Mouse (Mus musculus) midbrain, embryonic 16.5 days (tissue): ENCODE data around the gene Mon2. TPM values are rescaled to one million over a fixed set of nuclear protein-coding genes. Genes with fewer than 3 reads are reported as not detected.

ENCODE experiments used
- ATAC-seq: fragments of 200-750 bp; cut with Nextera tagmentation; 2 replicates; pipeline ENCODE4 v1.8.0; 2017; ENCODE audit warnings: moderate TSS enrichment
- H3K27ac ChIP-seq: fragments of 300-500 bp; sonication (generic); 2 replicates; pipeline ENCODE4 v1.5.1; 2014; ENCODE audit warnings: mild to moderate bottlenecking, low read length, mixed read lengths
- H3K27me3 ChIP-seq: fragments of 300-500 bp; sonication (generic); 2 replicates; pipeline ENCODE4 v1.6.1; 2014; ENCODE audit warnings: low read depth, low read length, mixed read lengths; ENCODE audit not compliant: control insufficient read depth, insufficient read depth
- H3K36me3 ChIP-seq: fragments of 300-500 bp; sonication (generic); 2 replicates; pipeline ENCODE4 v1.6.1; 2014; ENCODE audit warnings: mild to moderate bottlenecking, low read length, moderate library complexity, mixed read lengths; ENCODE audit not compliant: control insufficient read depth, insufficient read depth
- H3K4me1 ChIP-seq: fragments of 300-500 bp; sonication (generic); 2 replicates; pipeline ENCODE4 v1.6.1; 2014; ENCODE audit warnings: mild to moderate bottlenecking, low read length, mixed read lengths; ENCODE audit not compliant: control insufficient read depth, insufficient read depth
- H3K4me2 ChIP-seq: fragments of 300-500 bp; sonication (generic); 2 replicates; pipeline ENCODE4 v1.6.1; 2014; ENCODE audit warnings: mild to moderate bottlenecking, low read length, mixed read lengths
- H3K4me3 ChIP-seq: fragments of 300-500 bp; sonication (generic); 2 replicates; pipeline ENCODE4 v1.5.1; 2014; ENCODE audit warnings: low read depth, mild to moderate bottlenecking, low read length, moderate library complexity, mixed read lengths
- H3K9ac ChIP-seq: fragments of 300-500 bp; sonication (generic); 2 replicates; pipeline ENCODE4 v1.6.1; 2014; ENCODE audit warnings: low read depth, low read length, mixed read lengths
- H3K9me3 ChIP-seq: fragments of 300-500 bp; sonication (generic); replicated peaks from 2 replicates; pipeline ENCODE4 v1.6.1; 2014; ENCODE audit warnings: mild to moderate bottlenecking, low read length, mixed read lengths; ENCODE audit not compliant: control insufficient read depth, poor library complexity, severe bottlenecking
- WGBS: fragments of 180-500 bp; shearing (Covaris S2); extraction: QIAGEN DNeasy Blood & Tissue Kit; methylation state at CpG from one replicate; pipeline ENCODE4 v1.1.7; 2014; 5-methylcytosine and 5-hydroxymethylcytosine counted together
- polyA plus RNA-seq: library from polyadenylated mRNA; unstranded; fragments of >200 nt; fragmentation: Nextera tagmentation; extraction: Ambion mirVana; gene quantifications from 2 replicates; pipeline ENCODE4 v1.2.1, GENCODE M21; 2015

The Mon2 gene
- polyA plus RNA-seq, 1 experiment from 2014 or later: 23.2 TPM

DNA sequence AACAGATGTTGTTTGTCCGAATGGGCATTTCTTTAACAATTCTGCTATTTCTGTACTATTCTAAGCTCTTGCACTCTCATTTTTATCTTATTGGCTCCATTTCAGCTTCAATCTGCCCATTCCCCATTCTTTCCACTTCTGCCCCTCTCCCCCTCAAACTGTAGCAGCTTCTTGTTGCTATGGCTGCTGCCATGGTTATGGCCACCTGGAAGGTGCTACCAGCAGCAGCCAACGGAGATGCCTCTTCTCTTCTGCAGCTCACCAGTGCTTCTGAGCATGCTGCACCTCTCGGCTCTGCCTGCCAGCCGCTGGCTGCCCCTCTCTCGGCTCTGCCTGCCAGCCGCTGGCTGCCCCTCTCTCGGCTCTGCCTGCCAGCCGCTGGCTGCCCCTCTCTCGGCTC is 8.0 kb upstream of the Mon2 start:
- WGBS: 58% methylated on average over 9 of the region's 9 CpGs
- Histone ChIP-seq H3K9ac (no peak overlapping the region), H3K4me2 (no peak overlapping the region), H3K27ac (no peak overlapping the region), H3K9me3 (no peaks in the 10 kb centered on the region), H3K4me3 (no peak overlapping the region), H3K27me3 (no peaks in the 10 kb centered on the region), H3K36me3 (no peaks in the 10 kb centered on the region), H3K4me1 (no peaks in the 10 kb centered on the region)
- ATAC-seq: no peak

DNA sequence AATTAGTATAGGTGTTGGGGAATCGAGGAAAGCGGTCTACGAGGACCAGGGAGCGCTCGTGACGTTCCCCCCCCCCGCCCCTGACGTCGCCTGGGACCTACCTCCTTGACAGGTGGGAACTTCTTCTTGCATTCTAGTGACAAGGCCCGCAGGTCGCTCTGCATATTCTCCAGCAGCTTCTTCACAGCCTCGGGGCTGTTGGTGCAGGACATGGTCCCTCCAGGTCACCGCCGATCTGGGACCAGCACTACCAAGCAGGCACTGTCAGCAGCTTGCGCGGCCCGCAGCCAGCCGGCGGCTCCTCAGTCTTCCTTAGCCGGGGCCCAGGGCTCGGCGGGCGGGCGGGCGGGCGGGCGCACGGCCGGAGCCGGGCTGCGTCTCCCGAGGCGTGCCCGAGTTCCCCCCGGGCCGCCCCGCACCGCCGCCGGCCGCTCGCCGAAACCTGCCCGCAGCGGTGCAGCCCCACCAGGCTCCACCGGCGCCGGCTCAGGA is 508 bp downstream of the Mon2 start:
- Histone ChIP-seq H3K36me3 (no peaks in the 10 kb centered on the region), H3K4me1 (peaks cover 13% of the 10 kb centered on the region), H3K9me3 (no peaks in the 10 kb centered on the region), H3K27me3 (no peaks in the 10 kb centered on the region), H3K4me2 (peak overlapping the region; percentile 86), H3K9ac (peak overlapping the region; percentile 94), H3K27ac (peak overlapping the region; percentile 84), H3K4me3 (peak overlapping the region; percentile 92)
- peak; percentile 74 for ATAC-seq
- WGBS: under 1% methylated on average over 48 of the region's 48 CpGs

DNA sequence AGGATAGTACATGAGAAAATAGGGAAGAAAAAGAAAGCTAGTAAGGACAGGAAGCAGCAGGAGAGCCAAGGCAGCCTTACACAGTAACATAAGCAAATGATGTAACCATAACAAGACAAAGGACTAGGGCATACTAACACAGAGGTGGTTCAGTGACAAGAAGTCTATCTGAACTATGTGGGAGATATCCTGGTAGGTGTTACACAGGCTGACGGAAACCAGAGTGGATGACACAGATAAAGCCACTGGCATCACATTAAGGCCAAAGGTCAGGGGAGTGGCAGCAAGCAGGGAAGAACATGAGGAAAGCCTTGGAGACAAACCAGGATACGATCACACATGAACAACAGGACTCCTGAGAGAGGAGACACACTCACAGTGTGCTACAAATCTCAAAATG is 4.3 kb downstream of the Mon2 start:
- ATAC-seq: no peak
- H3K36me3 ChIP-seq: no peaks in the 10 kb centered on the region
- peaks cover 10% of the 10 kb centered on the region for H3K4me1 ChIP-seq
- no peak overlapping the region for H3K27ac ChIP-seq
- 91% methylated on average over 2 of the region's 2 CpGs for whole genome bisulfite sequencing
- H3K9ac ChIP-seq: no peak overlapping the region
- H3K27me3 ChIP-seq: no peaks in the 10 kb centered on the region
- H3K4me3 ChIP-seq: no peak overlapping the region
- no peak overlapping the region for H3K4me2 ChIP-seq
- H3K9me3 ChIP-seq: no peaks in the 10 kb centered on the region

DNA sequence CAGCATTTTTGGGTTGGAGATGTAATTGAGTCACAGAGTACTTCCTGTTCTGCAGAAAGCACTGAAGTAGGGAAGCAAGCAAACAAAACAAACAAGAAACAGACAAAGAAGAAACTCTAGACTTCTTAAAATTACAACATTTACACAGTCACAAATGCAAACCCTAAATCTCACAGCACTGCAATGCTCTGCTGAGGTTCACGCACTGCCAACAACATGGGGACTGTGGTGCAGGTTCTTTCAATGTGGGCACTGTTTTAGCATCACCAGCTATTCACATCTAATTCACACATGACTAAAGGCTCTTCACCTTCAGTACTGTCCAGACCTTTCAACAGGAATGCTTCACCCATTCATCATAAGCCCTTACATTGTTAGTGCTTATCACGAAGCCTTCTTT is 13.3 kb downstream of the Mon2 start:
- H3K36me3 ChIP-seq: 0 out of 2 replicates have a peak, but pooled peaks cover under 1% of the 10 kb centered on the region
- no peak overlapping the region for H3K27ac ChIP-seq
- no peak overlapping the region for H3K4me2 ChIP-seq
- H3K4me1 ChIP-seq: no peaks in the 10 kb centered on the region
- ATAC-seq: no peak
- H3K9me3 ChIP-seq: no peaks in the 10 kb centered on the region
- no peak overlapping the region for H3K4me3 ChIP-seq
- H3K27me3 ChIP-seq: no peaks in the 10 kb centered on the region
- 95% methylated on average over 2 of the region's 2 CpGs for WGBS
- no peak overlapping the region for H3K9ac ChIP-seq

DNA sequence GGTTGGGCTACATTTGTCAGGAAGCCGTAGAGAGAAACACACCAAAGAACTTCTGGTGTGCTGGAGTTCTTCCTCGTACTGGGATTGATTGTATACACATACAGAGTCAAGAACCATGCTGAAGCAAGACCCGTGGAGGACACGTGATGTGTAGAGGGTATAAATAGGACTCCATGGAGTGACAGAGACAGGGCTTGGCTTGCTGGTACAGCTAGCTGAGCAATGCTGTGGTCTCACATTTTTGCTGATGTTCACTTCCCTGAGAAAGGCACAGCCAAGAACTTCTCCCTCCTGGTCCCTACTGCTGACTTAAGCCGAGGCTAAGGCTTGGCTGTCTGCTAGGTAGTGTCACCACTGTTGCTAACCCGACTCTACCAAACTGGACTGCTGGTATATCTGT is 15.5 kb downstream of the Mon2 start:
- Histone ChIP-seq H3K4me3 (no peak overlapping the region), H3K4me2 (no peak overlapping the region), H3K27ac (no peak overlapping the region), H3K27me3 (no peaks in the 10 kb centered on the region), H3K4me1 (no peaks in the 10 kb centered on the region), H3K9me3 (no peaks in the 10 kb centered on the region), H3K9ac (no peak overlapping the region), H3K36me3 (0 out of 2 replicates have a peak, but pooled peaks cover 2% of the 10 kb centered on the region)
- ATAC-seq: no peak
- WGBS: 92% methylated on average over 6 of the region's 6 CpGs

DNA sequence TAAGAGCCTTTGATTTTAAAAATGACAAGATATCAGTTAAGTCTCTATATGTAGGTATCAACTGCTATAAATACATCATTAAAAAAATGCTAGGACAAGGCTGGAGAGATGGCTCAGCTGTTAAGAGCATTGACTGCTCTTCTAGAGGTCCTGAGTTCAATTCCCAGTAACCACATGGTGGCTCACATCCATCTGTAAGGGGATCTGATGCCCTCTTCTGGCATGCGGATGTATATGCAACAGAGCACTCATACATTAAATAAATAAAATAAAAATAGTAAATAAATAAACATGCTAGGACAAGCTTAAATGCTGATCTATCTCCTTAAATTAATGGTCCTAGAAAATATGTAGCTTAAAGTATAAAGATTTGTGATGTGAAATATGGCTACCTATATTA is 19.2 kb downstream of the Mon2 start:
- Histone ChIP-seq H3K4me3 (no peak overlapping the region), H3K9ac (no peak overlapping the region), H3K27ac (no peak overlapping the region), H3K36me3 (0 out of 2 replicates have a peak, but pooled peaks cover 2% of the 10 kb centered on the region), H3K4me1 (no peaks in the 10 kb centered on the region), H3K27me3 (no peaks in the 10 kb centered on the region), H3K4me2 (no peak overlapping the region), H3K9me3 (no peaks in the 10 kb centered on the region)
- WGBS: 94% methylated on average over 1 of the region's 1 CpGs
- no peak for ATAC-seq

DNA sequence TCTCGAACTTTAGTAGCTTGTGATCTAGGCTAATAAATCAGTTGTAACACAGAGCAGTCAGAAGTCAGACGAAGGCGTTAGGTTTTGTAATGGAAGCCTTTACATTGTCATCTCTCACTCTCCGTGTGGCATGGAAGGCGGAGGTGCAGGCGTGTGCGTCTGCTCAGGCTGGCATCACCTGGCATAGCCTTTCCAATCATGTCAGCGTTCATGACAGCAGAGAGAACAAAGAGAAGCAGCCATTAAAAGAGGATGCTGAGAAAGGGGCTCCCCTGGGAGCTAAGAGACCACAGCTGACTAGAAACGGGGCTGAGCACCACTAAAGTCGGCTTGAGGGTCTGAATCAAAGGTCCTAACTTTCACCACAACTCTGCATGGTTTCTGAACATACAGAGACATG is 19.8 kb downstream of the Mon2 start:
- Histone ChIP-seq H3K4me2 (no peak overlapping the region), H3K36me3 (0 out of 2 replicates have a peak, but pooled peaks cover 2% of the 10 kb centered on the region), H3K4me3 (no peak overlapping the region), H3K27me3 (no peaks in the 10 kb centered on the region), H3K27ac (no peak overlapping the region), H3K4me1 (no peaks in the 10 kb centered on the region), H3K9me3 (no peaks in the 10 kb centered on the region), H3K9ac (no peak overlapping the region)
- WGBS: 72% methylated on average over 10 of the region's 10 CpGs
- no peak for ATAC-seq

DNA sequence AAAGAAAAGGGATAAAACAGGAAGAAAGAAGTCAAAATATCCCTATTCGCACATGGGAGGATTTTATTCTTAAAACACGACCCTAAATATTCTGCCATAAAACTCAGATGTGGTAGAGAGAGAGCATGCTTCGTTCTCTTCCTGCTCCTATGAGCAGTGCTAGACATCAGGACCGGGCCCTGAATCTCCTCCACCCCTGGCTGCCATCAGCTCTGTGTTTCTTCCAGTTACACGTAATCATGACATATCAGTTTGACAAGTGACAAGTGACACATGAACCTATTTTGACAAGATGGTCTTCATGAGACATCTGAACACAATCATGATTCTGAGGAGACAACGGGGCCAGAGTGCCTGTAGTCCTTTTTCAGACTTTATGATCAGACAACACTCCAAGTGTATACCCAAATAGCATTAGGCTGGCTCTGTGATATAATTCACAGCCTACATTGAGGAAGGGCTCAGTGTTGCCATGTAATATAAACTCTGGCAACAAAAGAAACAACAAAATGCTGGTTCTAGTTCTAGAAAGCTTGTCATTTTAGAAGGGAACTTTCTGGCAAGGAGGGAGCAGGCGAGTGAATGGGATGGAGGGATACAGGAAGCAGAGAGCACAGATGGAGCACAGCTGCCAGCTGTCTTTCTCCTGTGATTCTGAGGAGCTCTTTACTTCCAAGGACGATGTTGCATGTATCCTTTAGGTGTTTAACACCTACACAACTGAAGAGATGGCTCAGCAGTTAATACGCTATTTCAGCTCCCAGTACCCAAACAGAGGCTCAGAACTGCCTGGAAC is 20.9 kb downstream of the Mon2 start:
- Histone ChIP-seq H3K9ac (no peak overlapping the region), H3K27ac (no peak overlapping the region), H3K36me3 (peaks cover 6% of the 10 kb centered on the region; the same call in 1 of the 2 replicates), H3K4me2 (no peak overlapping the region), H3K9me3 (no peaks in the 10 kb centered on the region), H3K27me3 (no peaks in the 10 kb centered on the region), H3K4me3 (no peak overlapping the region), H3K4me1 (no peaks in the 10 kb centered on the region)
- ATAC-seq: no peak
- 87% methylated on average over 9 of the region's 9 CpGs for WGBS

DNA sequence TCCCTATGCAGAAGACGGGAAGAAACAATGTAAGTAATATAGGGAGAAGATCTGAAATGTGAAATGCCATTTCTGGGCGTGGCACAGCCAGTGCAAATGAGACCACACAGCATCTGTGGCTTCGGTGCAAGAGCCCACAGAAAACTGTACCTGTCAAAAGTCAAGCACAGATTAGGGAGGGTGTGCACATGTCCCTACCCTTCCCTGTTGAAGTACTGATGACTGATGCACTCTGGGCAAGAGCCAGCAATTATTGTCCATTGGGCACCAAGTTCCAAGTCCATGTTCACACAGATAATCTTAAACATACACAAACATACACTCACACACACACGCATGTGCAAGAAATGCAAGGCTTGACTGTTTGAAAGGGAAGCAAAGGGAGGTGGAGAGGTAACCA is 22.7 kb downstream of the Mon2 start:
- Histone ChIP-seq H3K4me3 (no peak overlapping the region), H3K27me3 (no peaks in the 10 kb centered on the region), H3K4me2 (no peak overlapping the region), H3K9me3 (no peaks in the 10 kb centered on the region), H3K4me1 (no peaks in the 10 kb centered on the region), H3K27ac (no peak overlapping the region), H3K9ac (no peak overlapping the region), H3K36me3 (peaks cover 10% of the 10 kb centered on the region)
- no peak for ATAC-seq
- 88% methylated on average over 4 of the region's 4 CpGs for WGBS
